Mouse (Mus musculus): Measurements from ENCODE around the gene Zfp879. TPM values are rescaled to one million over a fixed set of nuclear protein-coding genes. Genes with fewer than 3 reads are reported as not detected.

The Zfp879 gene
- not detected for polyA plus RNA-seq (2017; shearing (Covaris generic))

GRCm38 (mm10) chr11:50841023-50841735 lies at the start of gene Zfp879:
TSS of gene Zfp879 (minus strand) at chr11:50841552.

GRCm38 (mm10) chr11:50887390-50888128 lies 46.2 kb upstream of the Zfp879 start, which contains the start of gene Zfp454:
TSS of gene Zfp454 (minus strand) at chr11:50887651.

GRCm38 (mm10) chr11:50850177-50850735 lies 8.9 kb upstream of the Zfp879 start, which contains the start of gene Grm6:
TSS of gene Grm6 (plus strand) at chr11:50850685.

GRCm38 (mm10) chr11:50827010-50827953 lies 14.1 kb downstream of the Zfp879 start, which contains the start of gene Zfp354c:
TSS of gene Zfp354c (minus strand) at chr11:50827724.

Other genes starting within 250 kb of the Zfp879 start
- gene Adamts2, start 239.5 kb downstream of the Zfp879 start, polyA plus RNA-seq (2017; shearing (Covaris generic)), result not detected
- 1.5 TPM for gene Zfp354c, start 13.8 kb downstream of the Zfp879 start, polyA plus RNA-seq (2017; shearing (Covaris generic))
- gene Grm6, start 9.1 kb upstream of the Zfp879 start, polyA plus RNA-seq (2017; shearing (Covaris generic)), result 0.07 TPM
- not detected for gene Zfp454, start 46.1 kb upstream of the Zfp879 start, polyA plus RNA-seq (2017; shearing (Covaris generic))
- 1.9 TPM for gene Zfp2, start 74.6 kb upstream of the Zfp879 start, polyA plus RNA-seq (2017; shearing (Covaris generic))
- gene Zfp354b, start 90.1 kb upstream of the Zfp879 start, polyA plus RNA-seq (2017; shearing (Covaris generic)), result not detected
- gene 4933414I15Rik, start 102.2 kb upstream of the Zfp879 start, polyA plus RNA-seq (2017; shearing (Covaris generic)), result not detected
- gene Prop1, start 112.2 kb upstream of the Zfp879 start, polyA plus RNA-seq (2017; shearing (Covaris generic)), result not detected
- gene Olfr1378, start 125.0 kb upstream of the Zfp879 start, polyA plus RNA-seq (2017; shearing (Covaris generic)), result not detected
- gene Olfr1377, start 140.4 kb upstream of the Zfp879 start, polyA plus RNA-seq (2017; shearing (Covaris generic)), result not detected
- not detected for gene Olfr51, start 162.0 kb upstream of the Zfp879 start, polyA plus RNA-seq (2017; shearing (Covaris generic))
- gene Olfr54, start 172.7 kb upstream of the Zfp879 start, polyA plus RNA-seq (2017; shearing (Covaris generic)), result 0.10 TPM
- gene Olfr1375, start 206.6 kb upstream of the Zfp879 start, polyA plus RNA-seq (2017; shearing (Covaris generic)), result not detected
- not detected for gene Zfp354a, start 217.7 kb upstream of the Zfp879 start, polyA plus RNA-seq (2017; shearing (Covaris generic))

Data from activated CD4-positive, CD25-positive, alpha-beta regulatory T cell, adult 9 weeks (primary cell).